Mouse (Mus musculus): Measurements from ENCODE around the gene Tprgl.

Gene Tprgl

DNA sequence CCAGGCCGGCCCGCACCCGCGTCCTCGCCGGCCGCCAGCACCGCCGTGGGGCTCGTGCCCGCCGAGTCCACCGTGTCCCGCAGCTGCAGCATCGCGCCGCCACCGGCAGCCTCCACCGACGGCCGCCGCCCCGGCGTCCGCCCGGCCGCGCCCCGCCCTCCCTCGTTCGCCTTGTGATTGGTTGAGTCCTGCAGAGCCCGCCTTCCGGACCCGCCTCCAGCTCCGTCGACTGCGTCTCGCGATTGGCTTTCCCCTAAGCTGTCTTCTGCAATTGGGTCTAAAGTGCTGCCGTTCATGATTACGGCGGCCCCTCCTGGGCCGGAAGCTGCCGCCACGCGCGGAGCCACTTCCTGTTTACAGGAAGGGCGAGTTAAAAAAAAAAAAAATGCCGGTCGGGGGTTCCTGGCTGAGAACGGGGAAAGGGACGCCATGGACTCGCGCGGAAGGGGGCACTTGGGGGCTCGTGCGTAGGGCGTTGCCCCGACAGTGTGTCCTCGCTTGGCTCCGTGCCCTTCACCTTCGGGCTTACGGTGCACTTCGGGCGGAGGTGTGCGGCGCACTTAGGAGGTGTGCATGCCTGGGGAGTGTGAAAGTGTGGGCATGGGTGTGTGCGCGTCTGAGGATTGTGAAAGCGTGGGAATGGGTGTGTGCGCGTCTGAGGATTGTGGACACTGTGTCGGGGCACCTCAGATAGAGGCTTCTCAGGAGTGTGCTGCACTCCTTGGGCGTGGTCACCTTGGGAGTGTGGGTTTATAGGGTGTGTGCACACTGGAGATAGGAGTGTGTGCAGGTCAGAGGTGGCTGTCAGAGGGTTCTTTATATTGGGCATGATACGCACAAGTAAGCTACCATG is at the start of gene Tprgl:
Gene Tprgl (minus strand): TSS at position 129 of the 853 bp plus-strand sequence.
- DNase-seq = peak; percentile 98

DNA sequence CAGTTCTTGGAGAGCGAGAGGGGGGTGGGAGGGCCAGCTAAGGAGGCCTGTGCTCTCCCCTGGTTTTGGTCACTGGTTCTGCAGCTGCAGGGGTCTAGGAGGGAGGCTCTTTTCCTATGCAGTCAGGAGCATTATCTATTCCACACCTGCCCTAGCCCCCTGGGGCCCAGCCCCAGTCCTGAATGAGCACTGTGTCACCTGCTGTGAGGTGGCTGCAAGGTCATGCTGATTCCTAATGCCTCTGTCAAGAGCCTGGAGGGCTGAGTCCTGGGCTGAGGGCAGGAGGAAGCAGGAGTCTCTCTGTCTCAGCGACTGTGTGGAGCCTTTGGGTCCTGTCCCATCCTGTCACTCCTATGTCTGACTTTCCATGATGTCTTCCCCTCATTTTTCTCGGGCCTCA is 49.4 kb upstream of the Tprgl start:
- DNase-seq = no peak

DNA sequence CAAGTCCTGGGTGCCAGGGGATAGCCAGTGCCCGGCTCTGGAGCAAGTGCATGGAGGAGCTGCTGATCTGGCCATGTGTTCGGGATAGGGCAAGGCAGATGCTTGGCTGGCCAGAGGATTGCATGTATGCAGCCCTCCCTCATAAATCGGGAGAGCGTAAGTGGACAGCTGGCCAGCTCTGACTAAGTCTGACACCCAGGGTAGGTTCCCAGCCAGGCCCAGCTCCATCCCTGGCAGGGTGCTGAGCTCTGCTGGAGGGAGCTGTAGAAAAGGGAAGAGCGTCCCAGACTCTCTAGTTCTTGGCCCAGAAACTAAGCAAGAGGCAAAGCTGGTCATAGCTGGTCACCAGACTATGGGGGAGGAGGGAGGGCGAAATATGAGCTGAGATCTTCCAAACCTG is 48.6 kb upstream of the Tprgl start:
- DNase-seq = no peak

DNA sequence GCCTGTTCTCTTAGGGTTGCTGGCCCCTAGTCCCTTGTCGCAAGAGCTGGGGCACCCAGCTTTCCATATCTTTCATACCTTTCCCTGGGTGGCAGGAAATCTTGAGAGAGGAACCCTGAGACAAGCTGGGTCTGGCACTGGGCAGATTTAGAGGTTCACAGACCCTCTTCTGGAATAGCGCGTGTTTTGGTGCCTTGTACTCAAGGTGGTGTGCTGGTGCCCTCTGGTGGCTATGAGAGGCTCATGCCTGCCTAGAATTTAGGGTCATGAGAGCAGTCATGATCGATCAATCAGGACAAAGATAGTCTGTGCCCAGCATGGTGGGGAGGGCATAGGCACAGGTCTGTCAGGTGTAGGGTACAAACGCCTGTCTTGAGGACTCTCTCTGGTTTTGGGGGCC is 46.8 kb upstream of the Tprgl start:
- peak; percentile 85 to 89 for DNase-seq

DNA sequence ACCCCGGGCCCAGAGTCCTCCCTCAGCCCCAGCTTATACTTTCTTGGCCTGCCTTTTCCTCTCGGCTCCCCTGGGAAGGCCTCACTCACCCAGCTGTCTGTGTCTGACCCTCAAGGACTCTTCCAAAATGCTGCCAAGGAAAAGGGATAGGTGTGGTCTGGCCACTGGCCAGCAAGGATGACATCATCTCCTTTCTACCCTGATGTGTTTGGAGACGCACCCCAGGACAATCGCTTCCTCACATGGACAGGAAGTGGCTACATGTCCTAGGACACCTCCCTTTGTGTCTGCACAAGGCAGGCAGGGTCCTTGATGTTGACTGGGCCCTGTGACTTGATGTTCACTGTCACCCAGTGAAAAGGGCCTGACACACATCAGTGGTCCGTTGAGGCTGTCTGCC is 44.9 kb upstream of the Tprgl start:
- DNase-seq = no peak

DNA sequence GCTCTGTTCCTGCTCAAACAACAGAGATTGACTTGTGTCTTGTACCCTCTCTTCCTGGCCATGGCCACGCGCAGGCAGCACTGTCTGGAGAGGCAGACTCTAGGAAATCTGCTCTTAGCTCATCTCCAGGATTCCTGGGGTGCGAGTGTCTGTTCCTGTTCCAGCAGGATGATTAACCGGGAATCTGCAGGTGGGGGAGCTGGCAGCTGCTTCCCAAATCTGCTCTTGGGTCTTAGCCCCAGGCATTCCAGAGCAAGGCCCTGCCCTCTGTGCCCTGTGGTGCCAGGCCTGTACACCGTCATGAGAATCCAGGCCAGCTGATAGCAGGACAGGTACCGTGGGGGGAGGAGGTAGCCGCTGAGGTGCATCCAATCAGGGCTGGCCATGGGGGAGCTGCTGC is 44.1 kb upstream of the Tprgl start:
- peak; percentile 88 to 90 for DNase-seq

DNA sequence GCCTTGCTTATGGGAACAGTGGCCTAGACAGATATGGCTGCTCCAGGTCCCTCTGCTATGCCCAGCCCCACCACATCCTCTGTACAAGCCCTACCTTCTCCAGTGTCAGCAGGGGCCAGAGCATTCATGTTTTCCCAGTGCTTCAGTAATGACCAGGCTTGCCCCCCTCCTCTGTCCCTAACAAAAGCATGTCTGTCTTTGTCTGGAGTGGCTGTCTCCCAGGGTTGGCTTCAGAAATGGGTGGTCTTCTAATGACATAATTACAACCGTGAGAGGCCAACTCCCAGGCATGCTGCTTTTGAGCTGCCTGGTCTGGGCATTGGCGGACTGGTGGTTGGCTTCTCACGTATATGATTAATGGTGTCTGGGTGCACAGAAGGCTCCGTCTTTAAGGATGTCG is 41.0 kb upstream of the Tprgl start:
- no peak for DNase-seq

DNA sequence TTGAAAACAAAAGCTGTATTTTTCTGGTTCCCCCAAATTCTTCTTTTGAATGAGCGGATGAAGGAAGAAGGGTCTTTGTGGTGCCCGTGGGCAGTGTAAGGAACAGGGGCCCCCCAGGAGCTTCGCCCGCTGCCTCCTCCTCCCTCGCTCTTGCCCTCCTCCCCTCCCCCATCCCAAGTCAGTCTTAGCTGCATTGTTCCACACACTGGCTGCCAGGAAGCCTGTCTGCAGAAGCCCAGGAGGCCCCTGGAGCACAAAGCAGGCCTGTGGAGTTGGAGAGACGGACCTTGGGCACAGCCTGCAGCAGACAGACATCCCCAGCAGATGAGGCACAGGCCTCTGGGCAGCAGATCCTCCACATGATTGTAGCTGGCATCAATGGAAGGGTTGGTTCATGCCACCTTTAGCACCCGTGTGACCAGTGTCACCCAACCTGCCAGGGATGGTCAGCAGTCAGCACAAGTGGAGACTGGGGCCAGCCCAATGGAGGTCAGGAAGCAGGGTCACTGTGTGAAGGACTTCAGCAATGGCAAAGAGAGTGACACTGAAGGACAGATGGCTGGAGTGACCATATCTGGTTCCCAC is 38.0 kb upstream of the Tprgl start:
- no peak for DNase-seq

DNA sequence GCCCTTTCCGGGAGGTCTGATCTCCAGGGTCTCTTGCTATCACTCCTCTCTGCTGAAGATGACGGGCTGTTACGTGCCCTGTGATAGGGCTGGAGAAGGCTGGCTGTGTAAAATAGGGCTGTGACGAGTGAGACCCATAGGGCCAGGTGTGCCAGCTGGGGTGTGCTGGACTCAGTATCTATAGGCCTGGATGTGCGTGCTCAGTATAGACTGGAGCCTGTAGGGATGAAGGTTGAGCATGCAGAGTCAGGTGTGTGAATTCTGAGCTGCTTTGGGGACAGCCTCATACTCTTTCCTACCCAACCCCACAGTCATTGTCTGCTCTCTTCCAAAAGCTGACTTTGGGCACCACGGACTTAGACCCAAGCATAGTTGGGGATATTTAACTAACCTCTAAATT is 37.5 kb upstream of the Tprgl start:
- no peak for DNase-seq

DNA sequence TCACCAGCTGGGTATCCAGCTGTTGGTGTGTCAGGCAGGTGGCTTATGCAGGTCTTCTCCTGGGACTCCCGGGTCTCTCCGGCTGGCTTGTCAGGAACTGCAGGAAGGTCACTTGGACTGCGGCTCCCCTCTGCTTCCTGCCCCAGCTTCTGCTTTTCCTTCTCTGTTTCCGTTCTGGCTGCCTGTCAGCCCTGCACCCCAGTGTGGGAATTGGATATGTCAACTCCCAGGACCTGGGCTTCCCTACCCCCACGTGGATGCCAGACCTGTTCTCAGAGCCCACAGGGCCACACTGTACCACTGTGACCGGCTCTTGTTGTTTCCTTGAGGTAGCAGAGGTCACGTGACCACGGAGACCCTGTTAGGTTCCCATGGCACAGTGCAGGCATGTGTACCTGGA is 28.5 kb upstream of the Tprgl start:
- DNase-seq = no peak

DNA sequence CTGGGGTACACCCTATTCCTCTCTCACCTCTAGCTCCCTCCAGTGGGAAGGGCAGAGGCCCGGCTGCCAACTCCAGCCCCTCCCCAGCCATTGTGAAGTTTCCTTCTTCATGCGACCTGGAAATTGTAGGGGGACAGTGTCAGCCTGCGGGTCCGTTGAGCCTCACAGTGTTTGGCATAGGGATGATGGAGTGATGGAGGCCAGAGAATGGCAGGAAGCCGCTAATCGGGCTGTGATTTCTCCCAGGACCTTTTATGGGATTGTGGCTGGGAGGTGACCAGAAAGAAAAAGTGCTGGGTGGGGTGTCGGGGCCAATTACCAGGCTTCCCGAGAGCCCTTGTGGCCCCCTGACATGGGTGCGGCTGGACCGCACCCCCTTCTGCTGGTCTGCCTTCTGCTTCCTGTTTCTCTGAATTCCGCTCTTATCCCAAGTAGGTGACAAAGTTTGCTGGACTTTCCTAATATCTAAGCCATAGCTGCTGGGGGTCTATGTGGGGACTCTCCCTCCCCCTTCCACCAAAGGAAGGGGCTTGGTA is 25.6 kb upstream of the Tprgl start:
- DNase-seq = no peak

DNA sequence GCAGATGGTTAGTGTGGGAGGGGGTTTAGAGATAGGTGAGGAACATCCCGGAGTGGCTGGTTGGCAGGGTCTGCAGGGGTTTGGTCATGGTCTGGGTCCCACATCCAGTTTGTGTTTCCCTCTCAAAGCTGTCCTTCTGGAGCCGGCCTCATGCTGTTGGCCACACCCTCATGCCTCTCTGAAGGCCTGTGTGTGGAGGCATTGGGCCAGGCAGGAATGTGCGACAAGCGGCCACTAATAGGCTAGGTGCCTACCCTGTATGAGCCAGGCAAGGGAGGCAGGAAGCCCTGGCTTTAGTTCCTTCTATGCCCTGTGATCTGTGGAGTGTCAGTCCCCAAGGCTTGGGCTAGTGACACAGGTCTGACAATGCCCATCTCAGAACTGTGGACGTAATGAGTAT is 24.5 kb upstream of the Tprgl start:
- no peak for DNase-seq

DNA sequence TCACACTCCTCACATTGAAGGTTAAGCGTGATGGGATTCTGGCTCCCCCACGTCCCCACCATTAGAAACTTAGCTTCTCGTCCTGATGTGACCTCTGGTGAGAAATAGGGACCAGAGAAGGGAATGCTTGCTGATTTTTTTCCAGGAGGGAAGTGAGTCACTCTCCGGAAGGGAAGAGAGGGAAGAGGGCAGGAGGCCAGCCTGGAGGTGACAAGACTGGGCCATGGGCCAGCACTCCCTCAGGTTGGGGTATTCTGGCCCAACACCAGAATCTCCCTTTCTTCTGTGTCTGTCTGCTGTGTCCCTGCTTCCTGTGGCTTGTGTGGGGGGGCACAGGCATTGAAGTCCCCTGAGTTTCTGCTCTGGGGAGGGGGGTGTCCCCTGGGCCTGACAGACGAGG is 23.1 kb upstream of the Tprgl start:
- DNase-seq = peak in 1 of 2 experiments; percentile 50

DNA sequence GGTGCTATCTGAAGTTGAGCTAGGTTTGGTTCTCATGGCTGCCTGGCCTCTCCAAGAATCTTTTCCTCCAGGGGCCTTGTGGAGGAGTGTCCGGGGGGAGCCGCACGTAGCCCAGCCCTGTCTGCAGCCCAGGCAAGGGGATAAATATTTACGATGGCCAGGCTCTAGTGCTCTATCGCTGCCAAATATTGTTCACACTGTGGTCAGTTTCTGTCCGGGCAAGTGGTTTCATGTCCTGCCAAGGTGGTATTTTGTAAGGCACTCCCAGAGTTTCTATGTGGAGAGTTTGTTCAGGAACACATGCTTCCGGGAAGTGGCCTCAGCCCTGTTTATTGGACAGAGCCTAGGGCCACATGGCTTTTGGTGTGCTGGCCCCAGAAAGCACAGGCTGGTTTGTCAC is 20.5 kb upstream of the Tprgl start:
- no peak for DNase-seq

DNA sequence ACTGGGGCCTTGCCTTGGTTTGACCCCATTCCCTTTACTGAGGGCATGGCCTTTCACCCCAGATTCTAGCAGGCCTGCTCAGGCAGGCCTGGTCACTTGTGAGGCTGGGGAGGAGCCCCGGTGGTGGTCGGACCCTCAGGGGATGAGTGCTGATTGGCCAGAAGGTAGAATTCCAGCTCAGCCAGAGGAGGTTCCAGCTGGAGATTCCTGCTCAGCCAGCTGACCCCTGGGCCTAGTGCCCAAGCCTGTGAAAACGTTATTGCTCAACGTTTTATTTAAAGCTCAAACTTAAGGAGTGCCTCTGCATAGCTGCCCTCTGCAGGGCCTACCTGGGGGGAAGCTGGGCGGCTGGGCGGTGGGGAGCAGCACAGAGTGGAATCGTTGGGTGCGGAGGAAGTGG is 16.8 kb upstream of the Tprgl start:
- no peak for DNase-seq

DNA sequence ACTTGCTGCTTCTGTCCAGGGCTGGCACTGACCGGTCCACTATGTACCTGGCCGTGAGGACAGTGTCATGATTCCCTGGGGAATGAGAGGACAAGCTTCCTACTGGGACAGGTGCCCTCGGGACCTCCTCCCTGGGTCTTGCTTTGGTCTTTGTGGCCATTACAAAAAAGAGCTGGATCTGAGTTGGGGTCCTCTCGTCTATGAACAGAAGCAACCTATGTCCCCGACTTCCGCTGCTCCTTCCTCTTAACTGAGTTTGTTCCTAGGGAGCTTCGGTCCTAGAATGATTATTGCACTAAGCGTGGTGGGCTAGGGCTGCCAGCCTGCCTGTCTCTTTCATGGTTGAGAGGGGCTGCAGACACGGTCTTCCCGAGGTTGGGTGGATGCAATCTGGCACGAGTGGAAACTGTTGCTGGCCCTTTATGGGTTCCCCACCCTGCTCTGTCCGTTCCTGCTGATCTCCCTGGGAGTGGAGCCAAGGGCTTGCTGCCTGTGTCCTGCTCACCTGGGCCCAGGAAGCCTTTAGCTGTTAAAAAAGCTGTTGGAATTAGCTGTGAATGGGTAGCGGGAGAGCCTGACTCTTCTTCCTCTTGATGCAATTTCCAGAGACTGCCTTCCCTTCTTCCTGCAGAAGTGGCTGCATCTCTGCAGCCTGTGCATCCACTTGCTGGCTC is 11.6 kb upstream of the Tprgl start:
- DNase-seq = peak in 1 of 2 experiments; percentile 56

DNA sequence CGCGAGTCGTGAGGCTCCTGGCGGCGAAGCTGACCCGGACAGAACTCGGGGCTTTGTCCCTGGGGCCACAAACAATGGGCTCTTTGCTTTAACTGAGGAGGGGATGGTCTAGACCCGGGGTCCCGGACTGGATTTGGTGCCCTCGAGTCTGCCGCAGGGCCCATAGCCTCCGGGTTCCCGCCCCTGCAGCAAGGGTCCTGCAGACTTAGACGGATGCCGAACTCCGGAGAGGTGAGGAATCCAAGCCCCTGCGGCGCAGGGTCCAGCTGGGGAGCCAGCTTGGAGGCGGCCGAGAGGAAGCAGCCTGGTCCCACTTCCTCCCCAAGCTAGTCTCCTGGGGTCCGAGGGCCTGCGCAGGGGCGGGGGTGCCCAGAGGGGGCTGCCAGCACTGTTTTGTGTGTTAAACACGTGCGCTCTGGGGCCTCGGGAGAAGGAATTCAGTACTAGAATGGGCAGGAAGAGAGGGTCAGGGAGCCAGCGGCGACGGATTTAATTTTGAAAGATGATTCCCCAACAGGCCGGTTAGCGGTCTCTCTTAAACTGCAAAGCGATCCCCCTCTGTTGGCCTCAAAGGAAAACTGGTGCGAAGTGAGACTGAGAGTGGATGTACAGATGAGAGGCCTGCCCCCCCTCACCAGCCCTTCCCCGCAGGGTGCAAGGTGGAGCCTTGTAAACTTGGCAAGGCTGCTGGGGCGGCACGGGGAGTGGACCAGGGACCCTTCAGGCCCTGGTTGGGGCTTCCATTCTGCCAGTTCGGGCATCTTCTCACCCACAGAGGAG is 10.9 kb upstream of the Tprgl start:
- peak in 1 of 2 experiments; percentile 33 for DNase-seq

DNA sequence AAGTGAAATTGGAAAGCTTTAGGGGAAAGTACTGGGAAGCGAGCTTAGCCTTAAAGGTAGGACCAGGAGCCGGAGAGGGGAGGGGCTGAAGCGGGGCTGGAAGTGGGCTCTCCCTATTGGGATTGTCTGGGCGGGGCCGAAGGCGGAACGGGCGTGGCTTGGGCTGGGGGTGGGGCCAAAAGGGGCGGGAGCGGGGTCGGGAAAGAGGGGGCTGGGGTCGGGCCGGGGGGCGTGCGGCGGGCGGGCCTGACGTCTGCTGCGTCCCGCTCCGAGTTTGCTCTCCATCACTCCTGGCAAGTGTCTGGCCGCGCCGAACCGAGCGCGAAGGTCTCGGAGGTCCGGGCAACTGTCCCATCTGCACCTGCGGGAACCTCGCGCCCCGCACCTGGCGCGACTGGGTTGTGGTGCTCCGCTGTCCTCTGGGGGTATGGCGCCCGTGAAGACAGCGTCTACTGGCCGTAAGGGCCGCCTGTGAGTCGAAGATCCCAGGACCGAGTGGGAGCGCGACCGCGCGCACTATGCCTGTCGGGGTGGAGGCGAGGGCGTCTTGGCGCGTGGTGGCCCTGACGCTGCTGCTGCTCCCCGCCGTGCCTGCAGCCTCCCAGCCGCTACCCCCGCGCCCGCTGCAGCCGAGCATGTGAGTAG is 10.2 kb upstream of the Tprgl start, which contains the start of gene Megf6:
Gene Megf6 (plus strand): TSS at position 225 of the 645 bp plus-strand sequence.
- peak in 1 of 2 experiments; percentile 36 for DNase-seq

DNA sequence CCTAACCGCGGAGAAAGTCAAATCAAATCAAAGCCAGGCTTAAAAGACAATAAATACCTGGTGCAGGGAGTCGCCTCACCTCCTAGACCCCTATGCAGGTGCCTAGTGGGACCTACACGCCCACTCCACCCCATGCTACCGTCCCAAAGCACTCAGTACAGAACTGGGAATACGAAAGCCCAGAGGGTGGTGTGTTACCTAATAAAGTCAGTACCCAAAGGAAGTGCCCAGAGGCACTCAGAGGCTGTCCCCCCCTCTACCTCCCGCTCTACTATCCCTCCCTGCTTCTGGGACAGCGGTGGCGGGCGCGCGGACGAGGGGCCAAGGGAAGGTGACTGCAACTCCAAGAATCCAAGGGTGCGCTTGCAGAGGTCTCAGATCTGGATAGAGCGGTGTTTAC is 9.6 kb upstream of the Tprgl start:
- no peak for DNase-seq

DNA sequence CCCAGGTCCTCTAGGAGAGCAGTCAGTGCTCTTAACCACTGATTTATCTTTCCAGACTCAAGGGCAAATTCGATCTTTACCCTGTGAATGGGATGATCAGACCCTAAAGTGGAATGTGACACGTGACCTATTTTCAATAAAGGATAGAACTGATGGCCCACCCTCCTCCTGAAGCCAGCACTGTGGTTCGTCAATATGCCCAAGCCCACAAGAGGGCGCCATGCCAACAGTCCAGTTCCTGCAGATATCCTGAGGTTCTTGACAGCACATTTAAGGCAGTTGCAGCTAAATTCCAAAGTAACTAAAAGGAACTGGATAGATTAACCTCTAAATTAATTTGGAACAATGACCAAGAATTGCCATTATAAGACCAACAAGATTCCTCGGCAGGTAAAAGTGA is 6.6 kb upstream of the Tprgl start:
- peak; percentile 70 to 82 for DNase-seq

DNA sequence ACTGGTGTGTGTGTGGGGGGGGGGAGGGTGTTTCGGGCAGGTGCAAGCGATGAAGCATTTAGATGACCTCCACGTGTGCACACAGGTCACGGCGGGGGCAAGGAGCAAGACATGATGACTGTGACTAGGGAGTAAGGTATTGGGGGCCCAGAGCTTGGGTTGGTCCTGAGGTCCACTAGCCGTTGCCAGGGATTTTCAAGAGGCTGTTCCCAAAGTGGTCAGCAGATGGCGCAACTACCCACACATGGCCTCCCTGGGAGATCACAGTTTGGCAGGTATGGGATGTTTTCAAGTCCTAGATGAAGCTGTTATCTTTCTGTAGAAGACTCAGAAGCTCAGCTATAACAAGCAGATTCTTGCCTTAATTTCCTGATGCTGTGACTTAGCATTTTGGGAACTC is 2.8 kb upstream of the Tprgl start:
- peak; percentile 89 to 91 for DNase-seq

DNA sequence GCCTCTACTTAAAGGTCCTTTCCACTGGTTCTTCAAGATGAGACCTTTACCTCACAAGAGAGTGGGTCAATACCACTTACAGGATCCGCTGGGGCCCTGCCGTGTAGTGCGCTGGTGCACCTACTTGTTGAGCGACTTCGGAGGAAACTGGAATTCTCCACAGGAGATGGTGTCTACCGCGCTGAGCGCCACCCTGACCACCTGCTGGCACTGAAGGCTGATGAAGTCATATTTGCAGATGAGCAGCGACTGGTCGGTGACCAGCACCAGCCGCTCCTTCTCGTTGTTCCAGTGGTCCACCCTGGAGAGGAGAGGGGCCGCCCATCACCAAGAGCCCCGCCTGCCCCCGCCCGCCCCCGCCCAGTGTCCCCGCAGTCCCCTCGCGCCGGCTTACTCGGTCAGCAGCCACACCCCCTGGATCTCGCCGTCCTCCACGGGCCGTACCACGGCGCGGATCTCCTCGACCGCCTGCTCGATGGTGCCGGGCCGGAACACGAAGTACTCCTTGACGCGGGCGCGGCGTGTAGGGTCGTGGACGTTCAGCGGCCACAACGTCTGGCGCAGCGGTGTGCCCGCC is 417 bp downstream of the Tprgl start:
- peak in 1 of 2 experiments; percentile 59 for DNase-seq

Data from cerebellum, postnatal 14 days (tissue).